Mouse (Mus musculus): Measurements from ENCODE around the gene 2410137M14Rik. TPM values are rescaled to one million over a fixed set of nuclear protein-coding genes. Genes with fewer than 3 reads are reported as not detected.
"Not testable (repeated sequence)": the region's sequence is repeated elsewhere in the genome, so short reads cannot be mapped to it uniquely, and the experiment has no call there.

Gene 2410137M14Rik
- polyA plus RNA-seq (2011; ENCODE audit: insufficient read length, low read depth, missing spikeins), result not detected in 2 replicates

- no peaks in the 10 kb centered on the region for H3K4me1 ChIP-seq (ENCODE audit: control insufficient read depth, insufficient read depth, low read length)
- H3K4me3 ChIP-seq (ENCODE audit: insufficient read depth, low read length), result no peak within 1 kb of the TSS
- no peak within 1 kb of the TSS for H3K27ac ChIP-seq (ENCODE audit: insufficient read depth, low read length)
- TF ChIP-seq CTCF (IDR thresholded peaks at IDR 0.05; ENCODE audit: borderline replicate concordance, insufficient read depth, low read length) (no peak), POLR2A (IDR thresholded peaks at IDR 0.05; ENCODE audit: low read depth, low read length) (no peak)
These were observed at the start of gene 2410137M14Rik for GRCm38 (mm10) chr17:36981221-36981813. Gene 2410137M14Rik (minus strand): TSS chr17:36981237.

- H3K4me3 ChIP-seq (ENCODE audit: insufficient read depth, low read length), result no peak overlapping the region
- no peaks in the 10 kb centered on the region for H3K4me1 ChIP-seq (ENCODE audit: control insufficient read depth, insufficient read depth, low read length)
- TF ChIP-seq CTCF (IDR thresholded peaks at IDR 0.05; ENCODE audit: borderline replicate concordance, insufficient read depth, low read length) (no peak), POLR2A (IDR thresholded peaks at IDR 0.05; ENCODE audit: low read depth, low read length) (no peak)
- peak overlapping the region; percentile 74 for H3K27ac ChIP-seq (ENCODE audit: insufficient read depth, low read length)
These were observed 48.1 kb upstream of the 2410137M14Rik start for GRCm38 (mm10) chr17:37029162-37029561.

- no peaks in the 10 kb centered on the region for H3K4me1 ChIP-seq (ENCODE audit: control insufficient read depth, insufficient read depth, low read length)
- H3K4me3 ChIP-seq (ENCODE audit: insufficient read depth, low read length), result peak overlapping the region; percentile 26
- peak overlapping the region; percentile 82 for H3K27ac ChIP-seq (ENCODE audit: insufficient read depth, low read length)
- no peak for TF ChIP-seq CTCF (IDR thresholded peaks at IDR 0.05; ENCODE audit: borderline replicate concordance, insufficient read depth, low read length)
- no peak; the same call in 1 of the 2 replicates for TF ChIP-seq POLR2A (IDR thresholded peaks at IDR 0.05; ENCODE audit: low read depth, low read length)
These were observed 47.7 kb upstream of the 2410137M14Rik start for GRCm38 (mm10) chr17:37028683-37029120.

- Histone ChIP-seq H3K4me3 (ENCODE audit: insufficient read depth, low read length) (peak overlapping the region; percentile 22; the same call in 1 of the 2 replicates), H3K4me1 (ENCODE audit: control insufficient read depth, insufficient read depth, low read length) (no peaks in the 10 kb centered on the region), H3K27ac (ENCODE audit: insufficient read depth, low read length) (peak overlapping the region; percentile 82; the same call in 1 of the 2 replicates)
- TF ChIP-seq CTCF (IDR thresholded peaks at IDR 0.05; ENCODE audit: borderline replicate concordance, insufficient read depth, low read length) (no peak), POLR2A (IDR thresholded peaks at IDR 0.05; ENCODE audit: low read depth, low read length) (no peak; the same call in 1 of the 2 replicates)
These were observed 47.2 kb upstream of the 2410137M14Rik start for GRCm38 (mm10) chr17:37028212-37028611.

GRCm38 (mm10) chr17:37027486-37027885 is 46.4 kb upstream of the 2410137M14Rik start:
- Histone ChIP-seq H3K27ac (ENCODE audit: insufficient read depth, low read length) (no peak overlapping the region), H3K4me3 (ENCODE audit: insufficient read depth, low read length) (no peak overlapping the region), H3K4me1 (ENCODE audit: control insufficient read depth, insufficient read depth, low read length) (no peaks in the 10 kb centered on the region)
- no peak for TF ChIP-seq POLR2A (IDR thresholded peaks at IDR 0.05; ENCODE audit: low read depth, low read length)
- no peak for TF ChIP-seq CTCF (IDR thresholded peaks at IDR 0.05; ENCODE audit: borderline replicate concordance, insufficient read depth, low read length)

- H3K4me3 ChIP-seq (ENCODE audit: insufficient read depth, low read length), result no peak overlapping the region
- no peak overlapping the region for H3K27ac ChIP-seq (ENCODE audit: insufficient read depth, low read length)
- H3K4me1 ChIP-seq (ENCODE audit: control insufficient read depth, insufficient read depth, low read length), result no peaks in the 10 kb centered on the region
- TF ChIP-seq POLR2A (IDR thresholded peaks at IDR 0.05; ENCODE audit: low read depth, low read length), result no peak
- TF ChIP-seq CTCF (IDR thresholded peaks at IDR 0.05; ENCODE audit: borderline replicate concordance, insufficient read depth, low read length), result no peak
These were observed 45.4 kb upstream of the 2410137M14Rik start for GRCm38 (mm10) chr17:37026425-37026824.

- Histone ChIP-seq H3K4me1 (ENCODE audit: control insufficient read depth, insufficient read depth, low read length) (no peaks in the 10 kb centered on the region), H3K27ac (ENCODE audit: insufficient read depth, low read length) (no peak within 1 kb of the TSS), H3K4me3 (ENCODE audit: insufficient read depth, low read length) (no peak within 1 kb of the TSS)
- no peak for TF ChIP-seq POLR2A (IDR thresholded peaks at IDR 0.05; ENCODE audit: low read depth, low read length)
- TF ChIP-seq CTCF (IDR thresholded peaks at IDR 0.05; ENCODE audit: borderline replicate concordance, insufficient read depth, low read length), result no peak
These were observed 41.9 kb upstream of the 2410137M14Rik start, which contains the start of gene Mog for GRCm38 (mm10) chr17:37022628-37023576. Gene Mog (minus strand): TSS chr17:37023398.

GRCm38 (mm10) chr17:37019242-37019641 is 38.2 kb upstream of the 2410137M14Rik start:
- H3K27ac ChIP-seq (ENCODE audit: insufficient read depth, low read length); H3K4me3 ChIP-seq (ENCODE audit: insufficient read depth, low read length); H3K4me1 ChIP-seq (ENCODE audit: control insufficient read depth, insufficient read depth, low read length): not testable (repeated sequence)

- Histone ChIP-seq H3K4me3 (ENCODE audit: insufficient read depth, low read length) (no peak overlapping the region), H3K4me1 (ENCODE audit: control insufficient read depth, insufficient read depth, low read length) (no peaks in the 10 kb centered on the region), H3K27ac (ENCODE audit: insufficient read depth, low read length) (no peak overlapping the region)
- TF ChIP-seq CTCF (IDR thresholded peaks at IDR 0.05; ENCODE audit: borderline replicate concordance, insufficient read depth, low read length) (no peak), POLR2A (IDR thresholded peaks at IDR 0.05; ENCODE audit: low read depth, low read length) (no peak)
These were observed 37.3 kb upstream of the 2410137M14Rik start for GRCm38 (mm10) chr17:37018328-37018727.

- TF ChIP-seq POLR2A (IDR thresholded peaks at IDR 0.05; ENCODE audit: low read depth, low read length), result no peak
- no peak for TF ChIP-seq CTCF (IDR thresholded peaks at IDR 0.05; ENCODE audit: borderline replicate concordance, insufficient read depth, low read length)
- no peaks in the 10 kb centered on the region for H3K4me1 ChIP-seq (ENCODE audit: control insufficient read depth, insufficient read depth, low read length)
- no peak overlapping the region for H3K4me3 ChIP-seq (ENCODE audit: insufficient read depth, low read length)
- no peak overlapping the region for H3K27ac ChIP-seq (ENCODE audit: insufficient read depth, low read length)
These were observed 35.3 kb upstream of the 2410137M14Rik start for GRCm38 (mm10) chr17:37016333-37016732.
